Mouse (Mus musculus): ENCODE data around the gene Wnt2.

Wnt2 gene

GRCm38 (mm10) chr6:18029746-18030656 lies at the start of gene Wnt2:
Gene Wnt2, minus strand, starts transcription at chr6:18030585.
- peak in 1 of 2 experiments; percentile 29 for DNase-seq (ENCODE audit: inconsistent age in 2 of 2, low spot score in 1 of 2)

- peak in 1 of 2 experiments; percentile 33 for DNase-seq (ENCODE audit: inconsistent age in 2 of 2, low spot score in 1 of 2)
These were observed 48.2 kb upstream of the Wnt2 start for GRCm38 (mm10) chr6:18078615-18079014.

- no peak for DNase-seq (ENCODE audit: inconsistent age in 2 of 2, low spot score in 1 of 2)
These were observed 46.6 kb upstream of the Wnt2 start for GRCm38 (mm10) chr6:18076986-18077385.

GRCm38 (mm10) chr6:18076577-18076976 lies 46.2 kb upstream of the Wnt2 start:
- no peak for DNase-seq (ENCODE audit: inconsistent age in 2 of 2, low spot score in 1 of 2)

GRCm38 (mm10) chr6:18057899-18058298 lies 27.5 kb upstream of the Wnt2 start:
- DNase-seq (ENCODE audit: inconsistent age in 2 of 2, low spot score in 1 of 2) = no peak

- DNase-seq (ENCODE audit: inconsistent age in 2 of 2, low spot score in 1 of 2) = no peak
These were observed 21.3 kb upstream of the Wnt2 start for GRCm38 (mm10) chr6:18051702-18052101.

- DNase-seq (ENCODE audit: inconsistent age in 2 of 2, low spot score in 1 of 2) = no peak
These were observed 13.9 kb upstream of the Wnt2 start for GRCm38 (mm10) chr6:18044299-18044698.

- DNase-seq (ENCODE audit: inconsistent age in 2 of 2, low spot score in 1 of 2) = no peak
These were observed 12.8 kb upstream of the Wnt2 start for GRCm38 (mm10) chr6:18043172-18043571.

GRCm38 (mm10) chr6:18032271-18032670 lies 1.9 kb upstream of the Wnt2 start:
- DNase-seq (ENCODE audit: inconsistent age in 2 of 2, low spot score in 1 of 2) = no peak

- DNase-seq (ENCODE audit: inconsistent age in 2 of 2, low spot score in 1 of 2) = peak; percentile 40 to 72
These were observed 1.2 kb upstream of the Wnt2 start for GRCm38 (mm10) chr6:18031509-18032010.

- DNase-seq (ENCODE audit: inconsistent age in 2 of 2, low spot score in 1 of 2) = peak in 1 of 2 experiments; percentile 20
These were observed 603 bp upstream of the Wnt2 start for GRCm38 (mm10) chr6:18030868-18031508.

- DNase-seq (ENCODE audit: inconsistent age in 2 of 2, low spot score in 1 of 2) = no peak
These were observed 6.1 kb downstream of the Wnt2 start for GRCm38 (mm10) chr6:18024133-18024794.

- no peak for DNase-seq (ENCODE audit: inconsistent age in 2 of 2, low spot score in 1 of 2)
These were observed 17.0 kb downstream of the Wnt2 start for GRCm38 (mm10) chr6:18013346-18013745.

- DNase-seq (ENCODE audit: inconsistent age in 2 of 2, low spot score in 1 of 2) = no peak
These were observed 23.0 kb downstream of the Wnt2 start for GRCm38 (mm10) chr6:18007356-18007755.

GRCm38 (mm10) chr6:18002065-18002464 lies 28.3 kb downstream of the Wnt2 start:
- DNase-seq (ENCODE audit: inconsistent age in 2 of 2, low spot score in 1 of 2) = no peak

- no peak for DNase-seq (ENCODE audit: inconsistent age in 2 of 2, low spot score in 1 of 2)
These were observed 31.9 kb downstream of the Wnt2 start for GRCm38 (mm10) chr6:17998497-17998896.

GRCm38 (mm10) chr6:17994956-17995790 lies 35.2 kb downstream of the Wnt2 start:
- no peak for DNase-seq (ENCODE audit: inconsistent age in 2 of 2, low spot score in 1 of 2)

GRCm38 (mm10) chr6:17991625-17992024 lies 38.8 kb downstream of the Wnt2 start:
- DNase-seq (ENCODE audit: inconsistent age in 2 of 2, low spot score in 1 of 2) = no peak

GRCm38 (mm10) chr6:17990173-17991028 lies 40.0 kb downstream of the Wnt2 start:
- DNase-seq (ENCODE audit: inconsistent age in 2 of 2, low spot score in 1 of 2) = no peak

GRCm38 (mm10) chr6:17979361-17979760 lies 51.0 kb downstream of the Wnt2 start:
- no peak for DNase-seq (ENCODE audit: inconsistent age in 2 of 2, low spot score in 1 of 2)
